Mouse (Mus musculus) ovary, postnatal 10 days (tissue): ENCODE data around the gene 4931409K22Rik.

ENCODE experiments used
- DNase-seq: peaks from one replicate; pipeline ENCODE4 v3.0.0; 2022; ENCODE audit warnings: low spot score

Gene 4931409K22Rik

DNA sequence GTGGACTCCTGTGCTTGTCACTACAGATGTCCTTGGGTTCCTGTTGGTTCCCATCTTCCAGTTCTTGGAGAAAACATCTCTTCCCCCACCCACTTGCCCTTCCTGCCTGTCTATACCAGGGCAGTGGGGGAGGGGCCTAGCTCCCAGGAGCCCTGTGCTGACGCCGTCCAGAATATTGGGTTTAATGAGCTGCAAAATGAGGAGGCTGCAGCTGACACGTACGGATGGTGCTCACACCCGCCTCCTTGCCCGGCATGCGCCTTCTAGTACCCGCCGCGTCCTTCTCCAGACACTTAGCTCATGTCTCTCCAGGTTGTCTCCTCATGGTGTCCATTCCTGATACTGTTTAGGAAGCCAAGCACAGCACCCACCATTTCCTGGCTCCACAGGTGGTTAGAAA lies 57.5 kb downstream of the 4931409K22Rik start:
- no peak for DNase-seq

DNA sequence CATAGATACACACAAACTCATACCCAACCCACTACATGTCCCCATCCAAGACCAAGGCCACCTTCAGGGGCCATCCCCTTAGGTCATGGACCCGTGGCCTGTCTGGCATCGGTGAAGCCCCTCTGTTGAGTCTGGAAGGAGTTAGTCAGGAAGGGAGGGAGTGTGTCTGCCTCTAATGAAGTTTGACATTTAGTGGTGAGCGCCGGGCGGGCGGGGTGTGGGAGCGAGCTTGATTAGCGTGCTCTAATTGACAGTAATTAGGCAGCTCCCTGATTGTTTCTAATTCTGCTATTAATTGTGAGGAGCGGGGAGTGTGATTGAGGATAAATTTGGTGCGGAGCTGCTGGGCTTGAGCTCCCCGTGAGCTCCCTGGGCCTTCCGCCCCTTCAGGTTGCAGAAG lies 59.1 kb downstream of the 4931409K22Rik start:
- DNase-seq, result no peak

DNA sequence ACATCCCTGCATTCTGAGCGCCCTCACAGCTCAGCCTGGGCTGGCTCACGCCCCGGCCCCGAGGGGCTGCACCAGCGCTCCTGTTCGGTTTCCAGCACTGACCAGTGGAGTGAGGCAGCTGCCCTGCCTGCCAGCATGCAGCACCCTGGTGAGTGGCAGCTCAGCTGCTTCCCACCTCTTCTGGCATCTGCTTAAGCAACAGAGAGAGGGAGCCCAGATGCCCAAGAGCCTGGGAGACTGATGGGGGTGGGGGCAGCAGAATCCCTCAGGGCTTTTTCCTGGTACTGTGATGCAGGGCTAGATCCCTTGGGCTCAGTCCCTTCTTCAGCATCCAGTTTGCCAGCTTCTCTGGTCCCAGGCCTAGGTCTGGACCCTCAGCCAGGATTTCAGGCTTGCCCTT lies 59.9 kb downstream of the 4931409K22Rik start:
- no peak for DNase-seq

DNA sequence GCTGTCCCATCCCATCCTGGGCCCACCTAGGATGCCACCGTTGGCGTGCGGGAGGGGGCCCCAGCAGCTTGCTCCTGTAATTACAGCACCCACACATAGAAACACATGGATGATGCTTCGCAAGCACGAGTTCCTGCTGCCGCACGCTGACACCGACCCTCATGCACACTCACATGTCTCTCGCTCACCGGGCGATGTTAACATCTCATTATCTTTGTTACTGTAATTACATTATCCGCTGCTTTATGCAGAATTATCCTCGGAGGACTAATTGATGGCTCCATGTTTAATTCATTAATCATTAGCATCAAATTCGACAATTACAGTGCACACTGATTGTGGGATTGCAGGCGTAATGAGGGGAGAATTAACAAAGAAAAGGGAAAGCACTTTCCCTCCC lies 61.6 kb downstream of the 4931409K22Rik start:
- DNase-seq, result no peak
